Mouse (Mus musculus): ENCODE results near the gene Yipf7. TPM values are rescaled to one million over a fixed set of nuclear protein-coding genes. Genes with fewer than 3 reads are reported as not detected.

The Yipf7 gene
- 0.05 TPM in 1 of 2 replicates, not detected in the other for polyA plus RNA-seq (2012; rRNA removed)

DNA sequence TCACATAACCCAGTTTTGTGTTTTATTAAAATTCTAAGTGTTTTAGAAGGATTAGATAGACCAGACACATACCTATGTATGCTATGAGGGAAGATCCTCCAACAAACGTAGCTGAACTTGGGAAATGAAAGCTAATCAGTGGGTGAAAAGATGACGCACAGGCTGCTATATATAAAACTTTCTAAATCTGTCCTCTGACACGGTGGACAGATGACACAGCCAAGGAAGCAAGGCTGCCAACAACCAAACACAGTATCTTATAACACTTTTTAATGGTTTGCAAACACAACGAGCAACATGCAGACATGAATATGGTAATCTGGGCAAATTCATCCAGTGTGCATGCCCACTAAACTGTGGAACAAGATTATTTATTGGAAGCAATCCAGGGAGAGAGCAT lies at the start of gene Yipf7:
Yipf7 (minus strand) TSS at position 160 of the 400 bp plus-strand sequence.

GRCm38 (mm10) chr5:69591640-69592461 lies 49.4 kb upstream of the Yipf7 start, which contains the start of gene Gnpda2:
Gene Gnpda2 (minus strand): TSS chr5:69592340.

DNA sequence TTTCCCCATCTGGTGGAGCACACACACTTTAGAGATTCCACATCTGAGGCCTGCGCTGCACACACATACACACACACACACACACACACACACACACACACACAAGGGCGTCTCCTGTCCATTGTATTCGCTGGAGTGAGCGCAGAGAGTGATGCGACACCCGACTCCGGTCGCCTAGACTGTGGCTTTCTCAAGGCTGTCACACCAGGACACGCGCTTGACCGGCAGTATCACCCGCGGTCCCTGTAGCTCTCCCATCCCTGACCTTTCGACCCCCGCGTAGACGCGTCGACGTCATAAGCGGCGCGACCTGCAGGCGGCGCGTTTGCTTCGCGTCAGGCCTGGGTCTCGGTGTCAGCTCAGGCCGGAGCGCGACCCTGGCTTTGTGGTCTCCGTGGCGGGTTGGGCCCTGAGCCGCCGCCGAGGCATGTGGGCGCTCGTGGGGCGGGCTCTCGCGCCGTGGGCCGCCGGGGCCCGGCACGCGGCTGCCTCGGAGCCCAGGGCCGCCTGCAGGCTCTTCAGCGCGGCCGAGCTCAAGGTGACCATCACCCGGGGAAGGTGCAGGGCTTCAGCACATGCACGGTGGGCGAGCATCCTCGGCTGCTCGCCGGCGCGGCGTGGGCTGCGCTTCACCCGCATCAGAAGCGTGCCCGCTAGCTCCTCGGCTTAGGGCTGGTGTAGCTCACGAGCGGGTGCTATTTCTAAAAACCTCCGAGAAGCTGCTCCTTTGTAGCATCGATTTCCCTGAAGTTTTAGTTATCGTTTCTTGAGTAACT lies 14.4 kb upstream of the Yipf7 start, which contains the start of gene Guf1:
Guf1 (plus strand) TSS at position 296 of the 776 bp plus-strand sequence.

Other genes with a start within 250 kb of the Yipf7 start
- gene Kctd8, start 201.0 kb downstream of the Yipf7 start, polyA plus RNA-seq (2012; rRNA removed), result 0.01 TPM in 2 replicates
- 7.8 and 8.2 TPM in 2 replicates for gene Guf1, start 14.3 kb upstream of the Yipf7 start, polyA plus RNA-seq (2012; rRNA removed)
- 2.9 and 3.2 TPM in 2 replicates for gene Gnpda2, start 49.7 kb upstream of the Yipf7 start, polyA plus RNA-seq (2012; rRNA removed)

Data from liver, embryonic 14 days (tissue).